In genomic region chr7:79935511-79936205, GRCm38 (mm10) we compare ENCODE assay signal across 8 mouse cellular contexts. TPM values are rescaled to one million over a fixed set of nuclear protein-coding genes. Genes with fewer than 3 reads are reported as not detected.
DNase-seq lines count a peak whose midpoint lies in the region; ATAC-seq lines count a peak whose summit lies in the region.

No protein-coding gene starts in this region.

- intact Hi-C loops in heart, postnatal 14 days (cut with DNase I), result loop anchor here (5.0 kb wide), 2 partner anchors 87 to 147 kb away; partner anchors contain the start of gene Zfp710

- H3K27me3 ChIP-seq in forebrain, embryonic 12.5 days, result peaks cover 6% of the 10 kb centered on the region

- no peaks in the 10 kb centered on the region for H3K36me3 ChIP-seq in forebrain, embryonic 12.5 days (replicated peaks)
- no peaks in the 10 kb centered on the region for H3K36me3 ChIP-seq in macrophage (ENCODE audit: inconsistent target)

- no peak for ATAC-seq in forebrain, embryonic 12.5 days (ENCODE audit: low FRiP score)

- peak overlapping the region; percentile 64 for H3K9ac ChIP-seq in forebrain, embryonic 12.5 days

- WGBS in forebrain, embryonic 12.5 days, result 10% methylated on average over 19 of the region's 19 CpGs
- WGBS in macrophage (ENCODE audit: missing documents), result 12% methylated on average over 19 of the region's 19 CpGs

- peak overlapping the region; percentile 46 for H3K4me3 ChIP-seq in forebrain, embryonic 12.5 days (replicated peaks)
- peak overlapping the region; percentile 33 for H3K4me3 ChIP-seq in macrophage (ENCODE audit: inconsistent target)

- no peaks in the 10 kb centered on the region for H3K9me3 ChIP-seq in forebrain, embryonic 12.5 days

- H3K4me1 ChIP-seq in forebrain, embryonic 12.5 days, result peaks cover 14% of the 10 kb centered on the region

- peak; percentile 13 for DNase-seq in right cerebral cortex, adult 18-20 months
- DNase-seq in right cerebral cortex, postnatal 14 days, result no peak
- peak; percentile 50 to 60 for DNase-seq in heart, postnatal 14 days
- peak; percentile 82 to 83 for DNase-seq in kidney, postnatal 36 days
- DNase-seq in skeletal muscle tissue, adult 2 months (ENCODE audit: low read depth, low spot score), result peak; percentile 60
- DNase-seq in spleen, adult 12 weeks (ENCODE audit: low spot score), result no peak

- no peaks in the 10 kb centered on the region for H3K79me2 ChIP-seq in macrophage (ENCODE audit: inconsistent target)

- H3K27ac ChIP-seq in forebrain, embryonic 12.5 days, result no peak overlapping the region
- peak overlapping the region; percentile 1; the same call in 1 of the 2 replicates for H3K27ac ChIP-seq in macrophage

- peak overlapping the region; percentile 68 for H3K4me2 ChIP-seq in forebrain, embryonic 12.5 days

RNA-seq across cellular contexts. Expression of gene Arpin, which starts 0.5 kb away (rescaled TPM):
- polyA plus RNA-seq in forebrain, embryonic 12.5 days (2016; fragmentation: Nextera tagmentation; extraction: Ambion mirVana), result 18.5 and 19.9 TPM in 2 replicates
- total RNA-seq in heart, postnatal 14 days (2021), result 10 to 100 TPM; 11.5 to 12.5 TPM
- 1 to 10 TPM; 1.2 to 7.2 (median 2.3) TPM for total RNA-seq in macrophage (2018; cell fraction: chromatin; rRNA removed)
- total RNA-seq in macrophage (2018; cell fraction: cytosol; rRNA removed), result 1 to 10 TPM; 2.0 to 6.4 (median 4.5) TPM
- total RNA-seq in macrophage (2018; cell fraction: nucleus; rRNA removed), result 1 to 10 TPM; 1.4 to 4.6 (median 2.4) TPM
- 3.9 to 6.0 TPM (median 5.8 TPM) in 3 replicates for polyA plus RNA-seq in macrophage (2018)

RNA-seq across cellular contexts. Expression of gene Ap3s2, which starts 15.2 kb away (rescaled TPM):
- polyA plus RNA-seq in forebrain, embryonic 12.5 days (2016; fragmentation: Nextera tagmentation; extraction: Ambion mirVana), result 48.2 and 58.7 TPM in 2 replicates
- total RNA-seq in heart, postnatal 14 days (2021), result 10 to 100 TPM; 19.6 to 20.3 TPM
- total RNA-seq in macrophage (2018; cell fraction: chromatin; rRNA removed), result 10 to 100 TPM in 6 of 26 experiments, 1 to 10 TPM in 19, under 1 TPM in 1; 1.00 to 13.0 (median 6.4) TPM
- total RNA-seq in macrophage (2018; cell fraction: cytosol; rRNA removed), result 10 to 100 TPM in 22 of 26 experiments, 1 to 10 TPM in 4; 7.9 to 14.4 (median 12.3) TPM
- 10 to 100 TPM in 11 of 26 experiments, 1 to 10 TPM in 15; 3.5 to 19.3 (median 8.0) TPM for total RNA-seq in macrophage (2018; cell fraction: nucleus; rRNA removed)
- polyA plus RNA-seq in macrophage (2018), result 9.2 to 13.3 TPM (median 12.1 TPM) in 3 replicates

Comparison
In these comparisons a context has a peak if more than half of its experiments do, and no peak if none do; other contexts are left out.
1. DNase-seq: peak in right cerebral cortex, adult 18-20 months (single experiment), heart, postnatal 14 days (2 of 2), kidney, postnatal 36 days (2 of 2) and skeletal muscle tissue, adult 2 months (single experiment); none in right cerebral cortex, postnatal 14 days (single experiment) and spleen, adult 12 weeks (single experiment).